Mouse (Mus musculus) layer of hippocampus, adult 11-12 months (tissue): ENCODE data around the gene Htra1.

Experiments
- DNase-seq: peaks from one replicate; pipeline ENCODE4 v3.0.0; 2022; ENCODE audit warnings: low spot score

Htra1 gene

DNA sequence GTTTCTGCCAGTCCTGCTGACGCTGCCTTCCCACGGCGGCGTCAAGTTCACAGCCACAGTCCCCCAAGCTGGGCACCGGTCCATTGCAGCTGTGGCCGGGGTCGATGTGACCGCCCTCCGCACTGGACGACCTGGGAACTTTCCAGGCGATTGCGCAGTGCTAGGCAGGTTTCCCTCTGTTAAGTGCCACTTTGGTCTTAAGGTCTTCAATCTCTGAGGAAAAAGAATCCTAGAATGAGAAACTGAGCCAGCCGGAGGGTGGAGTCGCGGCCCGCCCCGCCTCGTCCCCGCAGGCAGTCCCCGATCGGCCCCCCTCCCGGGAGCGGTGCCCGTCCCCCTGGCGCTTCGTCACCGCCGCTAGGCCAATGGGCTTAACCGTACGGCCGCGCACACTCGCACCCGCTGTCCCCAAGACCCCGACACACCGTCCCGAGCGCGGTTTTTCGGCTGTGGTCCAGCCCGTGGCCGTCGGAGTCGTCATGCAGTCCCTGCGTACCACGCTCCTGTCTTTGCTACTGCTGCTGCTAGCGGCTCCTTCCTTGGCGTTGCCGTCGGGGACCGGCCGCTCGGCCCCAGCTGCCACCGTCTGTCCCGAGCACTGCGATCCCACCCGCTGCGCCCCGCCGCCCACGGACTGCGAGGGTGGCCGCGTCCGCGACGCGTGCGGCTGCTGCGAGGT is at the start of gene Htra1:
Htra1 (plus strand) TSS at position 319 of the 679 bp plus-strand sequence.
- peak; percentile 86 for DNase-seq

DNA sequence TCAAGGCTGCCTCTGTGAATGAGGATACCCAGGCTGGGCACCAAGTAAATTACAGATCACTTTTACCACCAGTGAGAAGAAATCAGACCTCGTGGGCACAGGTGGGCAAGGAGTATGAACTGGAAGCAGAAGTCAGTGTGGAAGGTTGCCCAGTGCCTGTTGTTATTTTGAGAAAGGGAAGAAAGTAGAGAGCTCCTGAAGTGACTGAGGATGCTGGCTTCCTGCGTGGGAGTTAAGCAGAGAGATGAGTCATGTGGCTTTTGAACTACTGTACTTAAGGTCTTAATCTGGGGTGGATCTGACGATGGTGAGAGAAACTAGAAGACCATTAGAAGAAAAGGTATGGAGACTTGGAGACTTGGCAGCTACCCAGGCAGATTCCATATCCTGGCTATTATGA is 49.7 kb upstream of the Htra1 start:
- DNase-seq, result no peak

DNA sequence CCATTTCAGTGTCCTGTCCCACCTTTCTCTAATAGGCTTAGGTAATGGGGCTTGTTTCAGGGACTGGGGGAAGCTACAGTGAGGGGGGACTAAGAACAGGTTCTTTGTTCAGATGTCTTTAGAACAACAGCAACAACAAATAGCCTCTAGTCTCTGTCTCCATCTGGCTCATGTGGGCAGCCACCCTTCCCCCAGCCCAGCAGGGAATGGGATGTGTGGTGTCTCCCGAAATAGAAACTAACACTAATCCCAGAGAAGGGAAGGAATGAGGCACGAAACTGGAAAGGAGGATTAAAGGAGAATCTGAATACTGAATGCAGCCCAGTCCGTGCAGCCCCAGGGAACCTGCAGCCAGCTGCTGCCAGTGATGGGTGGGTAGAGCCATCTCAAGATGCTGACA is 48.0 kb upstream of the Htra1 start:
- DNase-seq, result peak; percentile 41

DNA sequence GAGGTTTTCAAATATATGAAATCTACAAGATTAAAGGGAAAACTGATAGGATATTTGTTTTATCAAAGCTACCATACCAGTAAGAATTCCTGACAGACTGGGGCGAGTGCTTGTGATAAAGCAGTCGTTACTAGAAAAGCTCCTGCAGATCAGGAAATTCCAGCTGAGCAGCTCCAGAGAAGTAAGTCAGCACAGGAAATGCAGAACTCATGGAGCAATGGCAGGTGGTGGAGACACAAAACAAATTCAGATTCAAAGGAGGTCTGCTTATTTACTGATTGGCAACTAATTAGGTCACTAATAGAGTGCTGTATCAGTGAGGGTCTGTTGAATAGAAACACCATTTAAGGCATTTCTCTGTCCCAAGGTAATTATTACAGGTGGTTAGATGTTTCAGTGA is 45.0 kb upstream of the Htra1 start:
- DNase-seq, result no peak

DNA sequence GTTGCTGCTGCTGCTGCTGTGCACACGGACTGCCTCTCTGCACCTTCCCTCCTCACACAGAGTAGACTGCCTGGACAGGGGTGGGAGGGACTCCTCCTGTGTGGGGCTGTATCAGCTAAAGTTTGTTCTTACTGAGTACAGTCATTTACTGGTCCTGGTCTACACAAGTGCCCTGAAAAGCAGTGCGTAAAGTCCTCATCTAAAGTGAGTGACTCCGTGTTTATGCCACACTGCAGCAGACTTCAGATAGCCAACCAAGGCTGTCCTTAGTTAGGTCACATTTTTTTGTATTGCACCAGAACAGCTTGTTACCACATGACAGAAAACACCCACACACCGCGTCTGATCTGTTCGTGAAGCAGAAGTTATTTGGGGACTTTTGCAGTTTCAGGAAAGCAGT is 42.9 kb upstream of the Htra1 start:
- DNase-seq, result peak; percentile 79

DNA sequence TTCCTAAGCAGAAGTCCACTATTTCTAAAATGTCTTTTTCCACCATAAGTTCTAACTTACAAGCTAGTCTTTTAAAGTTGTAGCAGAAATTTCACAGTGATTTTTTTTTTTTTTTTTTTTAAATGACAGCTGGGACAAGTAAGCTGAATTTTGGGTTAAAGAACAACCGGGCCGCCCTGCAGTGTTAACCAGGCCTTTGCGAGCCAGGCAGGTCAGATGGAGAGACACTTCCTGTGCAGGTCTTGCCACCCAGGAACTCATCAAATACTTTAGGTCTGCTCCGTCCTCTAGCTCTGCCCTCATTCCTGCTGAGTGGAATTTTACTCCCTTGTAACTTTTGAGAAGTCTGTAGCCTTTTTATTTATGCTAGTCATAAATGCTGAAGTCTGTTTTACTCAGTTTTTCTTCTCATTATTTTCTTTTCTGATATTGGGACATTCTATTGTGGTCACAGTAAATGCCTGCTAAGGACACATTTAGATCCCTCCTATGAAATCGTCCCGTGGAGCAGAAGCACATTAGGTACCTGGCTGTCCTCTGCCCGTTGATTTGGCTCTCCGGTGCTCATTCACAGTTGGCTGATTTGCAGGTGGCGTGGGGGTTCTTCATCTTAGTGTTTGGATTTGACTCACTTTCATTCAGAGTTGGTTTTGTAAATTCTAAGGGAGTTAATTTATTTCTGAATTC is 40.8 kb upstream of the Htra1 start:
- DNase-seq, result no peak

DNA sequence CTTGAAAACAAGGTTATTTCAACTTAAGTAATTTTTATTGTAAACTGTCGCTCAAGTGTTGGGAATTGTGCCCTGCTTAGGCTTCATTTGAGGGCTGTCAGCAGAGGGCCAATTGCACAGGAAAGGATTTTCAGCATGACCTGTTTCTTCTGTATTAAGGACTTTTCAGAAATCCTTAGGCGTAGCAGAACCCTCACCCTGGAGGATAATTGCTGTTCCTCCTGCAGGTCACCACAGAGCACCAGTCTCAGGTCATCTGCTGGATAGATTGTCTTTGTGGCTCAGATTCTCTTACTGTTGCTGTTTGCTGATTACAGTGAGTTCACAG is 40.3 kb upstream of the Htra1 start:
- no peak for DNase-seq

DNA sequence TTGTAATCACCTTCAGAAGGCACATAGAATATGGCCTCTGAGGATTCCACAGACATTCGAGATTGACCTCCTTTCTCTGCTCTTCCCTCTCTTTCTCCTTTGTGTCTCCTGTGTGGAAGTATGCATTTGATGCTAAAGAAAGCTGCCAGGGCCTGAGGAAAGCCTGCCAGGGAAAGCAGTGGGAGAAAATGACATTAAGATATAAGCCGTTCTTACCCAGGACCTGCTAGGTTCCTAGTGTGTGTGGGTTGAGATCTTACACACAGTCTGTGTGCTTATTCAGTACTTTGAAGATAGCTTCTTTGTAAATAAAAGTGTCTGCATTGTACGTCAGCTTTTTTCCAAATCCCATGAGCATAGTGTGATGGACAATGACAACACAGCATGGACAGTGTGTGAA is 39.8 kb upstream of the Htra1 start:
- DNase-seq, result no peak

DNA sequence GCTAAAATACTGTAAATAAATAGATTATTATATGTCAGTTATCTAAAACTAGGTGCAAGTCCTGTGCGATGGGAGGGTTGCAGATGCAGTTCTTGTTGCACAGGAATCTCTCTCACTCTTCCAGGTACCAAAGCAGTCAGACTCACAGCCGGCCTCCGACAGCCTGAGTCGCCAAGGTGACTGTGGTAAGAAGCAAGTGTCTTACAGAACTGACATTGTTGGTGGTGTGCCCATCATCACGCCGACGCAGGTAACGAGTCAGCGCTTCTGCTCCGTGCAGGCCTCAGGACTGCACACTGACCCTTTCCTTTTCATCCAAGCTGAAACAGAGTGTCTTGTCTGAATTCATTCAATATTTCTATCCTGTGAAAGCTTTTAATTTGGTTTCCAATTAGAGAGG is 38.7 kb upstream of the Htra1 start:
- no peak for DNase-seq

DNA sequence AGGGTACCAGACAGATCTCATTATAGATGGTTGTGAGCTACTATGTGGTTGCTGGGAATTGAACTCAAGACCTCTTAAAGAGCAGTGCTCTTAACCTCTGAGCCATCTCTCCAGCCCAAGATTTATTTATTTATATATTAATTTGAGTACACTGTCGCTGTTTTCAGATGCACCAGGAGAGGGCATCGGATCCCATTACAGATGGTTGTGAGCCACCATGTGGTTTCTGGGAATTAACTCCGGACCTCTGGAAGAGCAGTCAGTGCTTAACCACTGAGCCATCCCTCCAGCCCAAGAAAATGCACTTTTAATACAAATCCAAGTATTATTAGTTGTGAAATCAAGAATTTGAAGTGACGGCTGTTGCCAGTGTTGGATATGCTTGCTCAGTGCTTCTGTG is 37.5 kb upstream of the Htra1 start:
- no peak for DNase-seq

DNA sequence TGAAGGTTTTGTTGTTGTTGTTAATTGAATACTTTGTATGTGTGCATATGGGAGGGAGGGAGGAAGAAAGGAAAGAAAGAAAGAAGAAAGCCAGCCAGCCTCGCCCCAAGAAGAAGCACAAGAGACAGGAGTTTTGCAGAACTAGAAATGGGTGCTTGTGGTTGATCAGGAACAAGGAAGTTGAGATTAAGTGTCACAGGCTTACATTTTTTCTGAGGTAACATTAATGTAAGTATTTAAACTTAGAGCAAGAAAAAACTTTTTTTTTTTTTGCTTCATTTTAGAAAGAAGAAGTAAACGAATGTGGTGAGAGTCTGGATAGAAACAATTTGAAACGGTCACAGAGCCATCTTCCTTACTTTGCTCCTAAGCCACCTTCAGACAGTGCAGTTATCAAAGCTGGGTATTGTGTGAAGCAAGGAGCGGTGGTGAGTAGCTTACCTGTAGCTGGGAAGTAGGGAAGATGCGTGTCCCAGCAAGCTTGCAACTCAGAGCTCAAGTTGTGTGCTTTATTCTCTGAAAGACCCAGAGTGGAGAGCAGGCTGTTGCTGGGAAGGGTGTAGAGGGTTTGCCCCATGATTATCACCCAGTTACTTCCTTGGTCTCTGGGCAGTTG is 35.6 kb upstream of the Htra1 start:
- DNase-seq, result no peak

DNA sequence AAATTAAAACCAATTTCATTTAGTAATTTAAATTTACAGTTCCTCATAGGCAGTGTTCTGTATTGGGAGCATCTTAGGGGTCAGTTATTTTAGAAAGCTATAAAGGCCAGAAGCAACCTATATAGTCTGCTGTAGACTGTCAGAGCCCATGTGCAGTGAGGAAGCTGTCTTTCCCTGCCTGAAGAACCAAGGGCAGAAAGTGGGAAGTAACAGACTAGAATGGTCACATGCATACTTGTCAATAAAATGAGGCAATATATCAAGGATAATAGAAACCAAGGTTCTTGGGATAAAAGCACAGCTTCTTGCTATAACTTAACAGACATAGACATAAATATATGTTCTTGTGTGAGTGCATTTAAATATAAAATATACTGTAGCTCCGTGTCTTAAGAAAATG is 33.0 kb upstream of the Htra1 start:
- no peak for DNase-seq

DNA sequence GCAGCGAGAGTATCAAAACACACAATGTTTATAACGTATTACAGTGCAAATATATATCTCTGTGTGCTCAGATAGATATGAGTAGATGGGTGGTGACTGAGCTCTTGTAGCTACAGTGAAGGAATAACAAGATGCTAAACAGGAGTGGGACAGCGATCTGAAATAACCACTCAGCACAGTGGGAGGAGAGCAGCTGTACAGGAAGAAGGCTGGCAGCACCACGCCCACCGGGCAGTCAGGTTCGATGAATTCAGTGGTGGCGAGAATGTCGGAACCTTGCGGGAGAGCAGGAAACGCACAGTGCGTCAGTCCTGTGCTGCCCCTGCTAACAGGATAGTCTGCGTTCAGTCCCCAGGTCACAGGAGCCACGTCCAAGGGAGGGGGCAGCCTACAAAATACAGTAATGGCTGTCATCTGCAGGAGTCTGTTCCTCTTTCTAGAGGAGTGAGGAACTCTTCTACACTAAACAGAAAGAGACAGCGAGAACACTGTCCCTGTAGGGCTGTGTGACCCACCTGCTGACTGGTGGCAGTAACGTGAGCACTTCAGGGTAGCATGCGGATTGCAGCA is 32.3 kb upstream of the Htra1 start:
- no peak for DNase-seq

DNA sequence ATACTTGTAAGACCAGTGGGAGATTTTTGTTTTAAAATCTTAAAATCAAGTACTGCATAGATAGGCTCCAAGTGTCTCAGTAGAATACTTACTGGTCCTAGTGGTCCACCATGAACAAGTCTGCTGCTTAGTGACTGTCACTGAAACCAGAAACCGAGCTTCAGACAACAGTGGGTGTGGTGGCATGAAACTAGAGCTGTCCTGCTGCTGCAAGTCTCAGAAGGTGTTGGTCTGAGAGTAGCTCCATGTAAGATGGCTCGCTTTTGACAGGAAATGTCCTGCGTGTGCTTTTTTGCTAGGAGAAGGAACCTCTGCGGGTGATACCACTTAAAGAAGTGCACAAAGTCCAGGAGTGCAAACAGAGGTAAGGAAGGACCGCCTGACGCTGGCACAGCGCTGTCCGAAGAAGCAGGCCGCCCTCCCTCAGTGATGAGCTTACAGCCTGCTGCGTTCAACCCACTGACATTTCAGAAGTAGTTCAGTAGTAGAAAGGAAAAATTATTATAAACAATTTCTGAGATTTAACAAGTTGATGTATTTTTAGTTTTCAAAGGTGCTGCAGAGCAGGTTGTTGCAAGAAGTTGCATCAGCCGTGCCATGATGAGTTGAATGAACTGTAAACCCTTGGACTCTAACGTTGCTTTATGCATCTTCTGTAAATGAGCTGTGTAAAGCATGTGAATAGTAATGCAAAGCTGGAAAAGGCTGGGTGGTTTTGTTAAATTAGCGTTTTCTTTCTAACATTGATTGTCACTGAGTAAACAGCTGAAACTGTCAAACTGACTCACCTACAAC is 31.1 kb upstream of the Htra1 start:
- DNase-seq, result no peak

DNA sequence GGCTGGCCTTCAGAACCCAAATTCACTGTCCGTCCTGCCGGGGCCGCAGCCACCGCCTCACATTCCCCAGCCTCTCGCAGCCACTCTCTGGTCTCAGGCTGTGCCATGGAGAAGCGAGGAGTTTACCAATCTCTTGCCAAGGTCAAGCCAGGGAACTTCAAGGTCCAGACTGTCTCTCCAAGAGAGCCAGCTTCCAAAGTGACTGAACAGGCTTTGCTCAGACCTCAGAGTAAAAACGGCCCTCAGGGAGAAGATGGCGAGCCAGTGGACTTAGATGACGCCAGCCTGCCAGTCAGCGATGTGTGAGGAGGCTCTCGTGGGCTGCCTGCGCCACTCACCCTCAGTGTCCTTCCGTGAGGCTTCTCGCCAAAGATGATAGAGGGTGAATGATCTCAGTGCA is 25.1 kb upstream of the Htra1 start:
- DNase-seq, result no peak

DNA sequence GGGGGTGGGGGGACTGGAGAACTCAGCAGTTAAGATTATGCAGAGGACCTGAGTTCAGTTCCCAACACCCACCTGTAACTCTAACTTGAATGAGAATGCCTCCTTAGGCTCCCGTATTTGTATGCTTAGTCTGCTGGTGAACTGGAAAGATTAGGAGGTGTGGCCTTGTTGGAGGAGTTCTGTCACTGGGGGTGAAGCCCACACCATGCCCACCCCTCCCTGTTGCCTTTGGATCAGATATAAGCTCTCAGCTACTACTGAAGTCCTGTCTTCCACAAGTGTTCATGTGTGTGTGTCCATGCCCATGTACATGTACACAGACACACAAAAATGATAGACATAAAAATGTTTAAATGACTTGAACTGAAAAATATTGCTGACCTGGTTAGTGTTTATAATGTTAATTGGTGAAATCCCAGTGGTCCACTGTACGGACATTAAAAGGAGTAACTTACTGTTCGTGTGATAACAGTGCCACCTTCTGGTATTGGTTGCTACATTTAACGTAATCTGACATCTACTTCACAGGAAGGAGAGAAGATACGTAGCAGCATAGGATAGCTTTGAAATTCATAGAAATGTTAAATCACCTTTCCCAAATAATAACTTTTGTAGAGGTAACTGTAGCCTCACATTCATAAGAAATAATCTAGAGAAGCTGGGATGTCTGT is 21.1 kb upstream of the Htra1 start:
- DNase-seq, result peak; percentile 72

DNA sequence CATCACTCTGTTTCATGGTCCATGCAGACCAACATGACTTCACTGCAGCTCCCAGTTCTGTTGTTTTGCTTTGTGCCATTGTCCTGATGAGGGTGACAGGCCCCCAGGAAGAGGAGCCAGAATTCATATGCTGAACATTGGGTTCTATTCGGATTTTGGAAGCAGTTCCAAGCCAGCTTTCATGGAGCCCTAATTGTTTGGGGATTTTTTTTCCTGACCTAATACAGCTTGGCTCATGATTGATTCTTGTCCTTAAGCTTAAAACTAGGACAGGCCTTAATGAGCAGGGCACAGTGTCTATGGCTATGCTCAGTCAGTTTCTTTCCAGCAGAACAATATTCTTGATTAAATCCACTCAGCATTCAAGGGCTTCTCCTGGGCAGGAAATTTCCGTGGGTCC is 17.7 kb upstream of the Htra1 start:
- DNase-seq, result peak; percentile 61

DNA sequence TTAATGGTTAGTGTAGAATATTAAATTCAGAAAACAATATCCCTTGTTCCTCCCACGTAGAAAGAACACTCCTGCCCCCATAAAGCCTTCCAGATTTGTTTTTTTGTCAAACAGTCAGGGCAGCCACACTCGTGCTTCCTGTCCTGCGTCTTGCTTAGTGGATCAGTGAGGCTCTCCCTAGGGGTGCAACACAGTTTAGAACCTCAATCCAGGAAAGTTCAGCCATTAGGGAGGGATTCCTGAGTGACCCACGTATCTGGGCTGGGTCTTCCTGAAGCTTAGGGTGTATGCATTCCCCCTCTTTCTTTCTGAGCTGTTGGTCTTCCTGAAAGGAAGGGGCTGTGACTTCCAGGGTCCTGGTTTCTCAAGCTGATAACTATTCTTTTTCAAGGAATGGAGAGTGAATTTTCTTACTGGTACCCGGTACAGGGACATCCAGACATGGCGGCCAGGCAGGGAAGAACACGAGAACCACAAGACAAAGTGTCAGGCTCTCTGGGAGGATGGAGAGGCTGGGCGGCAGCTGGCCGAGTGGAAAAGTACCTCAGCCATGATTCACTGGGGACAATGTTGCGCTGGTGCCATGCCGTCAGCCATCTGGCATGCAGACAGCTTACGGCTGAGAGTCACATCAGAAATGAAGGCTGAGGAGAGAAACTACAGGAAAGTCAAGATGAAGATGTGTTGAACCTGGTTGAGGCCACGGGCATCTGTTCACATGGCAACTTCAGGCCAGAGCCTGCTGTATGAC is 12.8 kb upstream of the Htra1 start:
- peak; percentile 49 for DNase-seq

DNA sequence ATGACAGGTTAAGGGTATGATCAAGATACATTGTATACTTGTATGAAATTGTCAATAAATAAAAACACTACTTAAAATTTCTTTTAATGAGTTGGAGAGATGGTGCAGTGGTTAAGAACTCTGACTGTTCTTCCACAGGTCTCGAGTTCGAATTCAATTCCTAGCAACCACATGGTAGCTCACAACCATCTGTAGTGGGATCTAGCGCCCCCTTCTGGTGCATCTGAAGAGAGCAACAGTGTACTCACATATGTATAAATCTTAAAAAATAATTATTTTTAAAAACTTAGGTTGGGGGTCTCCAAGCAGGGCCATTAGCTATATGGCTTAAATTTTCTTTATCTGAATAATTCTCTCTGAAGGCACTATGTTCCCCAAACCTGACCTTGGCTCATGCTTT is 5.5 kb upstream of the Htra1 start:
- no peak for DNase-seq

DNA sequence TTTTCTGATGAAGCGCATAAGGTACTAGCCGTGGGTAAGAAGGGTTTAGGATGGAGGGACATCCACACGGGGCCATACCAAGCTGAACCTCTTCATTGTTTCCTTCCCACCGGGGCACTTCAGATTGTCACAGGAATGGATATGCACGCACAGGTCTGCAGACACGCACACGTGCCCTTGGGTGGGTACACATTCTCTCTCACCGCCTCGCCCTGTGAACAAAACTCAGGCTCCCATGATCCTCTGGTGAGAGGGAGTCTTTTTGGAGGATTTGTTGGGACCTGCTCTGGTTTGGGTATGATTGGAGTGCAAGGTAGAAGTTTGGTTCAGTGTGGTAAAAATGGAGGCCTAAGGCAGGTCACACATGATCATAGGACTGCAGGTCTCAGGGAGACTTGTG is 3.0 kb upstream of the Htra1 start:
- no peak for DNase-seq

DNA sequence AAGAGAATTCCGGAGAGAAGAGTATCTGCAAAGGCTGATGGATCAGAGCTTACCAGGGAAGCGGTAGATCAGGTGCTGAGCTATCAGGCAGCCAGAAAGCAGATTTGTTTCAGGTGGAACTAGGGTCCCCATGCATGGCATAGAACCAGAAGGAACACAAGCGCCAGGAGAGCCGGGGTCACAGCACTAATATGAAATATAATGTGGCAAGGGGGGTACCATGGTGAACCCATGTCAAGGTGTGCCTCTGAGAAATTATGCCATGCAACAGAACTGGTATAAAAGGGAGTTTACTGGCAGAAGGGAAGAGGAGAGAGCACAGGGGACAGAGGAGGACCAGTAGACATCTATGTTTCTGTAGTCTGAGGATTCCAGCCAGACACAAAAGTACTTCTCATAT is 1.3 kb upstream of the Htra1 start:
- no peak for DNase-seq
